Mouse (Mus musculus) olfactory bulb, adult 2 months (tissue): ENCODE results near the gene Ccnl2.
"Not testable (repeated sequence)": the region's sequence is repeated elsewhere in the genome, so short reads cannot be mapped to it uniquely, and the experiment has no call there.

Experiments used
- CTCF ChIP-seq: fragments of 200-500 bp; IDR thresholded peaks from 2 replicates; pipeline ENCODE4 v1.5.1; 2012; ENCODE audit warnings: low read depth, mild to moderate bottlenecking, low read length, moderate library complexity; ENCODE audit not compliant: insufficient read depth
- POLR2A ChIP-seq: fragments of 200-500 bp; IDR thresholded peaks from 2 replicates; pipeline ENCODE4 v1.6.1; 2012; ENCODE audit warnings: mild to moderate bottlenecking, low read depth, low read length, moderate library complexity; ENCODE audit not compliant: insufficient read depth

GRCm38 (mm10) chr4:155788833-155789232 is 23.5 kb upstream of the Ccnl2 start:
- TF ChIP-seq POLR2A, CTCF: not testable (repeated sequence)
